Mouse (Mus musculus) ovary, postnatal 10 days (tissue): Measurements from ENCODE around the gene Gimap9.
"Not testable (repeated sequence)": the region's sequence is repeated elsewhere in the genome, so short reads cannot be mapped to it uniquely, and the experiment has no call there.

Experiments
- DNase-seq: peaks from one replicate; pipeline ENCODE4 v3.0.0; 2022; ENCODE audit warnings: low spot score

Gene Gimap9

DNA sequence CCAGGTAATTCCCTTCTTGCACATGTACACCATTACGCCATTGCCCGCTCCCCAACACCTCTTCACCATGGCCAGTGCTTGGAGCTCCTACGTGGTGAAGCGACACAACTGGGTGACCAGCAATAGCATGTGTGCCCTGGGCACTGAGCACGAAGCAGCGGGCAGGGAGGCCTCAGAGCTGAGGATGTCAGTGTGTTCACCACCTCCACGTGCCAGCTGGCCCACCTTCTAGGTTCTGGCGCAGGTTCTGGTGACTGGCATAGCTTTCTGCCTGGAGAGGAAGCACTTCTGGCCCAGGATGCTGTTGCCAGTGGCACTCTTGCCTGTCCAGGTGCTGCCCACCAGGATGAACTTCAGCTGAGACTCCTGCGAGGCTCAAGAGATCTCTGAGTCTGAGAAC lies 10.5 kb upstream of the Gimap9 start:
- DNase-seq = no peak

DNA sequence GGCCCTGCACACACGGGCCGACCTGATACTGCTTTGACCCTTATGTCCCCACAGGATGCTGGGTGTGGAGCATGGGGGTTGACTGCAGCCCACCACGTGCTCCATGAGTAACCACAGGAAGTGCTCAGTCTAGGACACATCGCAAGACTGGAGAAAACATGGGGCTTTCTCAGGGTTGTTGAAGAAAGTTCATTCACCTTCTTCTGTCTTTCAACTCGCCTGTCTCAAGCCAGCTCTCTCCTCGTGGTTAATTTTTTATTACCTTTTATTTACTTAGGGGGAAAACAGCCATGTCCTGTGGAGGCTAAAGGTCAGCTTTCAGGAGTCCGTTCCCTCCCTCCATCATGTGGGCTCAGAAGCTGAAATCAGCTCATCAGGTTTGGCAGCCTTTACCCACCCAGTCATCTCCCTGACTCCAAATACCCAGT lies 9.8 kb upstream of the Gimap9 start:
- no peak for DNase-seq

DNA sequence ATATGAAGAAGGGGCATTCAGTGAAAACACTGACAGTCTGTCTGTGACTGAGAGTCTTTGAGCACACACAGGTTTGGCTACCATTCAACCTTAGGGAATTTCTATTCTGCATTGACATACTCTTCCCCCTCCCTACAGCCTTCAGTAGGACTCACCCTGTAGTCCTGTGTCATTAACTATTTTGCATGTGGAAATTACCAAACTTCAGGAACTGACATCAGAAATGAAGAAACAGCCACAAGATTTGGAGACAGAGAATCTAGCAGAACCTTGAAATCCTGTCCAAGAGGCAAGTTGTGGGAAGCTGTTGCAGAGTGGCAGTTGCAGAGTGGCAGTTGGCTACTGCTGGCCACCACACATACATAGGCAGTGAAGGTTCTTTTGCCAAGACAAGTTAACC lies 7.9 kb upstream of the Gimap9 start:
- DNase-seq = no peak

DNA sequence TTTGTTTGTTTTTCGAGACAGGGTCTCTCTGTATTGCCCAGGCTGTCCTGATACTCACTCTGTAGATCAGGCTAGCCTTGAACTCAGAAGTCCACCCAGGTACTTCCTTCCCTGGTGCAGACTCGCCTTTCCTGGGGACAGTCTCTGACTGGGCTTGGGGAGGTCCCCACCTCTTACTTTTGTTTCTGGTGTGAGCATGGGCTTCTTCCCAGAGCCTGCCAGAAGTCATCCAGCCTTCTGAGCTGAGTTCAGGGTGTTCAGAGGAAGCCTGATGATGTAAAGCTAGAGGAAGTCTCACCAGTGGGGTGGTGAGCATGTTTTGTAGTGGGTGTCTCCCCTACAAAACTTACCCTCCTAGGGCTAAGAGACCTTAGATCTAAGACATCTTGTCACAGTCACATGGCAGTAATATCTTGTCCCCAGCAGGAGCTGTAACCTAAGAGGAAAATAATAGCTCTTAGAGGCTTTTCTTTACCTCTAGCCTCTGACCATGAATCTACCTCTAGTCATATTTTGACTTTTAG lies 6.4 kb upstream of the Gimap9 start:
- DNase-seq = no peak

DNA sequence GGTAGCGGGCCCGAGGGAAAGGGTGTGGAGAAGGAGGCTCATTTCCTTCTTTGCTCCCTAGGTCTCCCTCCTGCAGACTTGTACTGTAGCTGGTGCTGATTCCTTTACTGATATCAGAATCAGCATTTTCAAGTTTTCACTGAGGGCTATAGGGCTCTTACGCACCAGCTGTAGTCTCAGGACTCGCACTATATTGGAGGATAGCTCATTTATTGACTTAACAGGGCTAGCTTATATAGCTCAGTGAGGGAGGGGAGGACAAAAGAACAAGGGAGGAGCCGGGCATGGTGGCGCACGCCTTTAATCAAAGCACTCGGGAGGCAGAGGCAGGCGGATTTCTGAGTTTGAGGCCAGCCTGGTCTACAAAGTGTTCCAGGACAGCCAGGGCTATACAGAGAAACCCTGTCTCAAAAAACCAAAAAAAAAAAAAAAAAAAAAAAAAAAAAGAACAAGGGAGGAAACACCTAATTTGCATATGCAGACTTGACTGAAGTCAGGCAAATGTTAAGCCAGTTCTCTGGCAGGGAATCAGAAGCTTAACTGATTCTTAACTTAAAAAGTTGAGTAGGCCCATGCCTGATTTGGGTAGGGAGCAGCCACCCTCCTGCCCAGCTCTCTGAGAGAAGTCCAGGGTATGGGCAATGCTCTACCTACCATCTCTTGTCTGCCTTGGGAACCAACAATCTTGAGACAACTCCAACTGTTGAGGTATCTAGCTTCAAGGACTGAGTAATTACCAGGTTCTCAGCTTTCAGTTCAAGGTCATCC lies 1.5 kb upstream of the Gimap9 start:
- no peak for DNase-seq

DNA sequence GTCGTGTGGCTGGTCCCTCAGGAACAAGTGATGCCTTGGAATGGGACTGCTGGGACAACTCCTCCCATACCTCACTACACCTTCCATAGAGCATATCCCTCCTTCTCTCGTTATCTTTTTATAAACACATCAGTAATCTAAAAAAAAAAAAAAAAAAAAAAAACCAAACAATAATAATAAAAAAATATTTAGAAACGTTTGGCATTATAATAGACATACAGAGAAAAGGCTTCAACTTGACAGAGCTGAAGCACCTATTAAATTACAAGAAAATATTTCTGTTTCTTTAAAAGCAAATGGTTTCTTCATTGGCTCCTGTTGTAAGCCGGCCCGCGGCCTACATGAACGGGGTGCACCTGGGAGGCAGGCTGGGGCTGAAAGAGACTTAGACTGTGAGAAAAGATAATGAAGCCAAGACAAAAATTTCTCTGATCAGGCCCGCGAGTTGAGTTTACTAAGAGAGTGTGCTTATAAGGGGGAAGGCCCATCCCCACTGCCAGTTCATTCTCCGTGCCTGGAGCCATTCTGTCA lies 464 bp upstream of the Gimap9 start:
- DNase-seq = no peak

DNA sequence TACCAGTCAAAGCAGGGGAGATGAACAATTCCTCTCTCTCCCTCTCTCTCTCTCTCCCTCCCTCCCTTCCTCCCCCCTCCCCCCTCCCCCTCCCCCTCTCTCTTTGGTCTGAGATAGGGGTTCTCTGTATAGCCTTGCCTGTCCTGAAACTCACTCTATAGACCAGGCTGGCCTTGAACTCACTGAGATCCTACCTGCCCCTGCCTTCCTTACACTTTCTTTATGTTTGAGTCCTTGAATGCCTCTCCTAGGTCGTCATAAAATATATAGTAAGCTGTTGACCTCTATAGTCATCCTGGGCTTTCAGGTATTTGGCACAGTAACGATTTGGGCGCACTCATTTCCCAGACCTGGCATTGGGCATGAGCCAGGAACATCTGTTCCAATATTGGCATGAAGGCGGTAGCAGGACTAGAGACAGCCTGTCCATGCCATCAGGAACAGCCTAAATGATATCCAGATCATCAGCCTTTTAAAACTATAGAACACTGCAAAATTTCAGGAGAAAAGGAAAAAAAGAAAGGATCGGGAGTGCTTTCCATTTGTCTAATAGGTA lies 1.0 kb downstream of the Gimap9 start:
- no peak for DNase-seq

DNA sequence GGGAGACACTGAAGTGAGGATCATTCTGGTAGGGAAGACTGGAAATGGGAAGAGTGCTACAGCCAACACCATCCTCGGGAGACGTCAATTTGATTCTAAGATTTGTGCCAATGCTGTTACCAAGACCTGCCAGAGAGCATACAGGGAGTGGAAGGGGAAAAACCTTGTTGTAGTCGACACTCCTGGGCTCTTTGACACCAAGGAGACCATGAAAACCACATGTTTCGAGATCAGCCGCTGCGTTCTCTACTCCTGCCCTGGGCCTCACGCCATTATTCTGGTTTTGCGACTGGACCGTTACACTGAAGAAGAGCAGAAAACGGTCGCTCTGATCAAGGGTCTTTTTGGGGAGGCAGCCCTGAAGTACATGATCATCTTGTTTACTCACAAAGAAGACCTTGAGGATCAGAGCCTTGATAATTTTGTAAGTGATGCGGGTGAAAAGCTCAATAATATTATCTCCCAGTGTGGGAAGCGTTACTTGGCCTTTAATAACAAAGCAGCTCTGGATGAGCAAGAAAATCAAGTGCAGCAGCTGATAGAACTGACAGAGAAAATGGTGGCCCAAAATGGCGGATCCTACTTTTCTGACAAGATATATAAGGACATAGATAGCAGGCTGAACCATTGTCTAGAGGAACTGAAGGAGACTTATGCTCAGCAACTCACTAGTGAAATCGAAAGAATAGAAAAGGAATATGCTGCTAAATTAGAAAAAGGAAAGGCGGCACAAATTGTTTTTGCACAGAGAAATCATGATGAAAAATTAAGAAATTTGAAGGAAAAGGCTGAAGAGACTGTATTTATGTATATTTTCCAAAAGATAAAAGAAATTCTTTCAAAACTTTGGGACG lies 1.8 kb downstream of the Gimap9 start:
- DNase-seq = no peak

DNA sequence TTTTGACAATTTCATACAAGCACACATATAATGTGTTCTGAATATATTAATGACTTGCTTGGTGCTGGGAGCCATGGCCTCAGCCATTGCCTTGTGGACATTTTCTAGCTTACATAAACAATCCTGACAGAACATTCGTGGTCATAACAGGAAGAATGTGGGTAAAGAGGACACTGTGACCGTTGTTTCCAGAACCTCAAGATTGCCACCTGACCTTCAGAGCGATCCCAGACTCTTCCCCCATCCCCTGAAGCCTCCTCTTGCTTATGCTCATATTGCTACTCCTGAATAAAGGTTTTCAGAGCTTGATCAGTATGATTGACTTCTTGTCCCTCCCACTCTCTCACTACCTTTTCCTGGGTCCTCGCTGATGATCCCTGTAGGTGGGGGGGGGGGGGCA lies 2.5 kb downstream of the Gimap9 start:
- no peak for DNase-seq

DNA sequence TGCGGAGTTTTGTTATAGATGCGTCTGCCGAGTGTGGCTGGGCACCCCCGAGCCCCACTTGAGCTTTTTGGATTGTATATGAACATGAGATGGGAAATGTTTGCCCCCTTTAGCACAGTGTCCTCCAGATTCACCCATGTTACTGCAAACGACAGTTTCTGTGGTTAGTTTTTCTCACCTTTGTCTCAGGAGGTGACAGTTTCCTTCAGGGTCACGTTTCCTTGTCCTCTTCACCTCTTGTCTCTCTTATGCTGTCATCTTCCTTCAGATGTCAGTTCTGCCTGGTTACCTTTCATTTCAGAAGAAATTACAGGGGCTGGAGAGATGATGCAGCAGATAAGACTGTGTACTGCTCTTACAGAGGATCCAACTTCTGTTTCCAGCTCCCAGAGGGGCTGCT lies 3.8 kb downstream of the Gimap9 start:
- DNase-seq = no peak

DNA sequence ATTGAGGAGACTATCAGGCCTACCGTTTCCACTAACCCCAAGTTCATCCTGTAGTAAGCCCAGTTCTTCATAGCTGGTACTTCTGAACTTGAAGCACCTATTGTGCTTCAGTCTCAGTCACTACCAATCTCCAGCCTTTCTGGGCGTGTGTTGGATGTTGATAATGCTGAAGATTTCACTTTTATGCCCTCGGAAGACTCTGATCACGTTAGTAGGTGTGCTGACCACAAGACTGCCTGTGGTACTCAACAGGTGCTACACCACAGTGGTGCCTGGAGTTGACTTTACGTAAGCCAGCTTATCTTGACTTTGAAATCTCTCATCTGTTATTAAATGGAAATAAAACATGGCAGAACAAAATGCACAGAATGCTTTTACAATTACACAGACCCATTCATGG lies 4.5 kb downstream of the Gimap9 start:
- no peak for DNase-seq

DNA sequence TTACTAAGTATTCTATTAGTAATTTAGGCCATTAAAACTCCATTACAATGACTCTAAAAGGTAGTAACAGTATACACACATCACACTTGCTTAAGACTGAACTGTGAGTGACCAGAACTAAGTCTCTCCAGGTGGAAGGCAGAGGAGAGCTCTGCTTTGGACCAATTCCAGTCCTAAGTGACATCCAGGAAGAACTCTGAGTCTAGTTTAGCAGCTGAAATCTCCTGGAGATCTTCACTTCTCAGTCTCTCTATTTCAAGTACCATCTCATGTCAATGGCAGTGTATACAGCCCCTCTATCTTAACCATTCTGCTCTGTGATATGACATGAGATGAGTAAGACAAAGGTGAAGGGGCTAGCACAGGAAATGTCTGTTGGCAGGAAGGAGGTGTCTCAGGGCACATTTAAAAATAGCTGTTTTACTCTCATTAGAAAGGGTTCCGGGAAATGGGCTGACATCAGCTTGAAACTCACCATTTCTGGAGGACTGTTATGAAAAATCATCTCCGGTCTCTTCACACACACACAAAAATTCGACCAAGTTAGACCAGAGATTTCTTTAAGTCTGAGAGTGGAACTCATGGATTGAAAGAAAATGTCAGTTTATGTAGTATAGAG lies 5.7 kb downstream of the Gimap9 start:
- DNase-seq = no peak

DNA sequence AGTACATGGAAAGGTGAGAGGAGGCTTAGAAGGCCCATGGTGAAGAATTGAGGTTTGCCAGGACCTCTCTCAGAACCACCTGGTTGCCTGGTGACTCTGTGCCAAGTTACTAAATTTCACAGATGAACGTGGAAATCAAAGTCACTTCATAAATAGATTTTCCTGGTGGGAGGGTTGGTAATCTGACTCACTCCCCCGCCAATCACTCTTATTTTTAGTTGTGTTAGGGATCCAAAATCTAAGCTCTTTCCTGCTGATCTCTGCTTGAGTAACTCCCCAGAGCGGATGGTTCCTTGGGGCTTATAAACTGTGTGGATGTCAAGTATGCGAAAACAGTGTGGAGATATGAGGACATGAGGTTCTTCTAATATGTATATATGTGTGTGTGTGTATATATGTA lies 6.3 kb downstream of the Gimap9 start:
- no peak for DNase-seq

DNA sequence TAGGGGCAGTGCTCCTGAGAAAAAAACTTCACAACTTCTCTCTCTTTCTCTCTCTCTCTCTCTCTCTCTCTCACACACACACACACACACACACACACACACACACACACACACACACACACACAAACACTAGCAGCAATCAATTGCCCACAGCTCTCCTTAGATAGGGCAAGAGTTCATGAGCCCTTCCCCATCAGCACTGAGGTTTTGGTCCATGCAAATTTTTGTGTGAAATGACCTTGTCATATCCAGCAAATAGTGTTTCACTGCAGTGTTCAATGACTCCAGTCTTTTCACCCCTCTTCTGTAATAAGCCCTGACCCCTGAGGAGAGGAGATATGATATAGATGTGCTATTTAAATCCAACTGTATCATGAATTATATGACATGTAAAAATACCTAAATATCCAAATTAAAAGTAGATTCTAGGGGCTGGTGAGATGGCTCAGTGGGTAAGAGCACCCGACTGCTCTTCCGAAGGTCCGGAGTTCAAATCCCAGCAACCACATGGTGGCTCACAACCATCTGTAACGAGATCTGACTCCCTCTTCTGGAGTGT lies 7.4 kb downstream of the Gimap9 start:
- not testable (repeated sequence) for DNase-seq

DNA sequence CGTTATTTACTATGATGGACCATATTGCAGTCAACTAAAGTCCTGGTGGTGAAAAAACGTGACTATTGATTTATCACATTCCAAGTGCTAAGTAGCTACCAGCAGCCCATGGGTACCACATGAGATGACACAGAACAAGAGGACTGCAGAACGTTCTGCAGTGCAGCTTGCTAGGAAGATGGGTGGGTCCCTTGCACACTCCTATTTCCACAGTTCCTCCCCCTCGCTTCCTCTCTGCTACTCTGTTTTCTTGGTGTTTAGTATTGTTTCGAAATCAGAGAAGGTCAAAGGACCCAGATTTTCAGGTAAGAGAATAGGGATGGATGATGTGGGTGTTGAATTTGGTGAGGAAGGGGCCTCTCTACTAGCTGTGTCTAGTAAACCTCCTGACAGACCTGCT lies 8.4 kb downstream of the Gimap9 start, which contains the start of gene Gimap4:
Gene Gimap4 (plus strand): TSS at position 231 of the 400 bp plus-strand sequence.
- no peak for DNase-seq

DNA sequence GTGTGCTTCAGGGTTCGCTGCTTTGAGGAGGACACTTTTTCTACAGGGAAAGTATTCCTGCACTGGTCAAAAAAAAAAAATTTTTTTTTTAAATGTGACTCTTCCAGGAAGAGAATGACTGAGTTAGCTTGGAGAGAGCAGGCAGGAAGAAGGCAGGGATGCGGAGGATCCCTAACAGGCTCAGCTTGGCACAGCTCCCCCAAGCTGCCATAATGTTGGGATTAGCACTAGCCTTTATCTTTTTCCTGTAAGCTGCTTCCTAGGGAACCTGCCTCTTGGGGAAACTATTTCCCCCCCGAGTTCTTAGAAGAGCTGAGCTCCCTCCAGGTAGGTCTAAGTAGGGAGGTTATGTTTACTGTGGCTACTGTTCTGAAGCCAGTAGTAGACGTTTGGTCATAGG lies 8.9 kb downstream of the Gimap9 start:
- no peak for DNase-seq

DNA sequence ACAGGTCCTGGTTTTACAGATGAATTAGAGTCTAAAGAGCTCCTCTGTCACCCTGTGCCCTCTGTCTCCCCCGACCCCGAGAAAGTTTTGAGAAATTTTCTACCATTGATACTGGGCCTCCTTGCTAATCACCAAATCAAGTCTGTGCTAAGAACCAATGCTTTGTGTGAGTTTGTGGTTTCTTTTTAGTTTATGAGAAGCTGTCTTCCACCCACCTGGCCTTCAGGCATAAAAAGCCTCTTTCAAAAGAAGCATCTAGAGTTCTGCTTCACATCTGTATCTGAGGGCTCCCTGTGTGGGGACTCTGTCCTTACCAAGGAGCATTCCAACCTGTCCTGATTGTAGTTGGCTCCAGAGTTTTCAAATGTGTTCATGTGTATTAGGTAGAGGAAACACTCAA lies 9.3 kb downstream of the Gimap9 start:
- DNase-seq = no peak

DNA sequence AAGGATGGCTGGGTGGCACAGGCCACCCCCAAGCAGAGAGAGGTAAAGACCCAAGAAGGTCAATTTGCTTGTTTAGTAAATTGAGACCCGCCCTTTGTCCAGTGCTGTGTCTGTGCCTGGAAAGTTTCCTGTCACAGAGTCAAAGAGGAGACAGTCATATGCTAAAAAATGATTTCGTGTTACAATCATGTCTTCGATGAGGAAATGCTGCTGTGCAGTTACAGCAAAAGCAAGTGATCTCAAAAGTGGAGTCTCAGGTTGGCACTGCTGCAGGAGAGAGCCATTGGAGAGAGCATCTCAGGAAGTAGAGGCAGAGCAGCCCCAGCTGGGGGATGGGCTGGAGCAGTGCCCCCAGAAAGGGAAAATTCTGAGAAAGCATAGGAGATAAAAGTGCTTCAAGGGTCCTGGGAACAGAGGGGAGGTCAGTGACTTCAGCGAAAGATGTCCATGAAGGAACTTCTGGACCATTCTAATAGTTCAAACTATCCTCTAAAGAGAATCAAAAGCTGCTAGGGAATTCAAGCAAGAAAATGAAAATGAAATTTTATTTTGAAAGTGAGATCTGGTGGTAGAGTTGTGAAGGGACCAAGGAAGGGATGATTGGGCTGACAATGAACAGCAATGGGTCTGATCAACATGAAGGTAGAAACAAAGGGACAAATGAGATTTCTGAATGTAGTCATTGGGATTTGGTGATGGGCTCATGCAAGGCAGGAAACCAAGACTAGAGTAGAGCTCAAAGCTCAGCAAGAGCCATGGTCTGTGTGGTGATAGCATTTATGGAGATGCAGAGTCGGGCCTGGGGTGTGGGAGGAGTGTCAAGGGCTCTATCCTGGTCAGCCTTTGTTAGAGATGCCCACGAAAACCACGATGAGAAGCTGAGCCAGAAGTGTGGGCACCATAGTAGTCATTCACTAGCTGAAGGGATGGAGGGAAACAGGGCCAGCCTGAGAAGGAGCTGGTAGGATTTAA lies 10.1 kb downstream of the Gimap9 start:
- DNase-seq = no peak

DNA sequence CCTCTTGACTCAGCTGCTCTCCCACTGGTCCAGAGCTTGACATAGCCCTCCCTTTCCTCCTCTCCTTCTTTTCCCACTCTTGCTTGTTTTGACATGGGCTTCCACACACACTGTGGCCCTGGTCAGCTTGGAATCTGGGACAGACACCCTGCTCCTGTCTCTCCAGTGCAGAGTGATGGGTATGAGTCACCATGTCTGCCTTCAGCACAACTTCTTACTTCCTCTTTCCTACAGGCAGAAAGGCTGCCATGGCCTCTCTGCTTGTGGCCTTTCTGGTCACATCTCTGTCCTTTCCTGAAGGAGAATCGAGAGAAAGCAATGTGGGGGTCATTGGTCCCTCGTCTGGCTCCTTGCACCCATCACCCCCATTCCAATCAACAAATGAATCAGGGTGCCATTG lies 11.1 kb downstream of the Gimap9 start:
- DNase-seq = no peak

DNA sequence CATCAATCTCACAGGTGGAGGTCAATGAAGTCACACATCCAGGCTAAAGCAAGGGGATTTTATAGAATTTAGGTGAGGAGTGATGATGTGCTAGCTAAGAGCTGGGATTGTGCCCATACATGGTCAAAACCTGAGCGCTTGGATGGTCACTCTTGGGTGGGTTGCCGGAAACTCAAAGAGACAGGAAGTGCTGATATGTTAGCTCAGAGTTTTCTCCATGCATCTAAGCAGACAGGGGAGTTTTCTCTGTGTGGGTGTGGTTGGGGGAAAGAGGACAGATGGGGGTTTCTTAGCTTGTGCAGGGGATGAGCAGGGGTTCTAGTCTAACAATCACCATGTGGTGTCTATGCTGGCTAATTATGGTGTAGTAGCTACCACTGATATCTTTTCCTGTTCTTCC lies 13.4 kb downstream of the Gimap9 start:
- DNase-seq = no peak

DNA sequence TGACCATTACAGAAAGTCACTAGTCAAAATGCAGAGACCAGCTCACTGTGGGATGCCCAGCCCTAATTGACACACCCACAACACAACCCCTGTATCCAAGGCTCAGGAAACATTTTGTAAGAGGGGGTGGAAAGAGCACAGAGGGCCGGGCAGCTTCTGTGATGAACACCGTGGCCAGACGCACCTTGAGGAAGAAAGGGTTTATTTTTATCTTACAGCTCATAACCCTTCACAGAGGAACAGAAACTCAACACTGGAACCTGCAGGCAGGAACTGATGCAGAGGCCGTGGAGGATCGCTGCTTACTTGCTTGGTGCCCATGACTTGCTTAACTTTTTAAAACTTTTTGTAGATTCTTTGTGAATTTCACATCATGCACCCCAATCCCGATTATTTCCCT lies 17.0 kb downstream of the Gimap9 start:
- DNase-seq = no peak
